Mouse (Mus musculus) megakaryocyte, embryonic 14.5 days (primary cell): ENCODE data around the gene Psmb2. TPM values are rescaled to one million over a fixed set of nuclear protein-coding genes. Genes with fewer than 3 reads are reported as not detected.

Experiments used
- H3K27me3 ChIP-seq: replicated peaks from 2 replicates; pipeline ENCODE3; 2012; ENCODE audit warnings: inconsistent platforms
- H3K36me3 ChIP-seq: replicated peaks from 2 replicates; pipeline ENCODE3; 2012; ENCODE audit warnings: low read length, inconsistent platforms, mixed read lengths
- H3K4me1 ChIP-seq: 2 replicates; pipeline ENCODE4 v1.6.1; 2012; ENCODE audit warnings: inconsistent platforms
- H3K4me3 ChIP-seq: replicated peaks from 2 replicates; pipeline ENCODE3; 2012; ENCODE audit warnings: moderate library complexity, mild to moderate bottlenecking, inconsistent platforms
- H3K9me3 ChIP-seq: 2 replicates; pipeline ENCODE4 v1.6.1; 2012; ENCODE audit warnings: inconsistent platforms
- FLI1 ChIP-seq: IDR thresholded peaks from 2 replicates; pipeline ENCODE4 v1.6.1; 2012; ENCODE audit warnings: low read length, inconsistent platforms, mixed read lengths
- GATA1 ChIP-seq: IDR thresholded peaks from 3 replicates; pipeline ENCODE4 v1.6.1; 2012; ENCODE audit warnings: mixed read lengths, low read length, inconsistent platforms, borderline replicate concordance
- polyA plus RNA-seq: library from polyadenylated mRNA; stranded (reverse); fragments of >175 nt; gene quantifications from 2 replicates; pipeline ENCODE4 v1.2.3, GENCODE M21; 2012; ENCODE audit warnings: low replicate concordance; ENCODE audit not compliant: insufficient read depth

Gene Psmb2
- polyA plus RNA-seq, 1 experiment: 113 TPM

DNA sequence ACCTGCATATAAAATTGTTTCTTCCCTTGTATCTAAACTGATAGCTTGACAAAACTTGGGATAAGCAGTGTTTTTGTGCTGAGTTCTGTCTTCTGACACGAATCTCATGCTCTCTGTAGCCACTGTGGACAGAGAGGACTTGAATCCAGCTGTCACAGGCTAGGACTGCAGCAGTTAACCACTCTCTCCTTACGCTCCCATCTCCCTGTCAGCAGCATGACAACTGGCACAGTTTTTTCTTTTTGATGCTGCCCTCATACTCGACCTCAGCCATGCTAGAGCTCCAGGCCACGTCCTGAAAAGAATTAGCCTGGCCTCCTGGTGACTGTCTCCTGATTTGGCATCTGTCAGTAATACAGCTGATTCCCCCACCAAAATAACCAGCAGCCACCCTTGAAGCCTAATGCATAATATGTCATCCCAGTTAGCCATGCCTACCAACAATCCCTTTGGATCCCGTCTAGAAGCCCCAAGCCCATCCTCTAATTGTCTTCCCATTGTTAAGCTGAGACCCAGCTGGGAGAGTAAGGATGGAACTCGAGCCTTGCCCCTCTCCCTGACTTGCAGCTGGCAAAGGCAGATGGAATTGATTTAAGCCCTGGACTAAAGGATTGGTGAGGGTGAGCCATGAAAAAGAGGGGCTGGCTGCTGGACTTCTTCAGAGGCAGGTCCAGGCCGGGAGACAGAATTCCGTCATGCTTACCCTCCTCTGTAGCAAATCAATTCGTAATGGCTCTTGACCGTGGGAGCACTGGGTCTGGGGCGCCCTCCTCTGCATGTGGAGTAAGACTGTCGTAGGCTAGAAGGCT lies 29.4 kb downstream of the Psmb2 start:
- TF ChIP-seq GATA1 (no peak), FLI1 (no peak)
- H3K4me3 ChIP-seq: no peak overlapping the region

DNA sequence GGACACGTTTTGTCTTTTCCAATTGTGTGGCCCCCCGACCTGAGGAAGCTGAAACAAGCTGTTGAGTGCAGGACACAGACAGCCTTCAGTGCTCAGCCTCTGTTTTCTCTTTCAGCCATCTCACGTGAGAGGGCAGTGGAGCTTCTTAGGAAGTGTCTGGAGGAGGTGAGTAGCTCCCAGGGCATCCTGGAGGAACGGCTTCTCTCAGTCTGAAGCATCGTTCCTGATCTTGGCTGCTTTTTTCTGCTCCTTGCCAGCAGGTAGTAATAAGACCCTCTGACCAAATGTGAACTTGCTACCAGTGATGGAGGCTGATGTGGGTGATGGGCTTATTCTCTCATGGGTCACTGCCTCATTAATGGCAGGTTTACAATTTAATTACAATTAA lies 30.0 kb downstream of the Psmb2 start:
- H3K4me1 ChIP-seq: no peaks in the 10 kb centered on the region
- H3K36me3 ChIP-seq: peaks cover 99% of the 10 kb centered on the region
- no peak overlapping the region for H3K4me3 ChIP-seq
- H3K27me3 ChIP-seq: no peaks in the 10 kb centered on the region
- TF ChIP-seq GATA1 (no peak), FLI1 (no peak)
- no peaks in the 10 kb centered on the region for H3K9me3 ChIP-seq

More for the DNA sequence above, 29.4 kb downstream of the Psmb2 start:
- H3K9me3 ChIP-seq: no peaks in the 10 kb centered on the region
- H3K27me3 ChIP-seq: no peaks in the 10 kb centered on the region
- peaks cover 99% of the 10 kb centered on the region for H3K36me3 ChIP-seq
- no peaks in the 10 kb centered on the region for H3K4me1 ChIP-seq

DNA sequence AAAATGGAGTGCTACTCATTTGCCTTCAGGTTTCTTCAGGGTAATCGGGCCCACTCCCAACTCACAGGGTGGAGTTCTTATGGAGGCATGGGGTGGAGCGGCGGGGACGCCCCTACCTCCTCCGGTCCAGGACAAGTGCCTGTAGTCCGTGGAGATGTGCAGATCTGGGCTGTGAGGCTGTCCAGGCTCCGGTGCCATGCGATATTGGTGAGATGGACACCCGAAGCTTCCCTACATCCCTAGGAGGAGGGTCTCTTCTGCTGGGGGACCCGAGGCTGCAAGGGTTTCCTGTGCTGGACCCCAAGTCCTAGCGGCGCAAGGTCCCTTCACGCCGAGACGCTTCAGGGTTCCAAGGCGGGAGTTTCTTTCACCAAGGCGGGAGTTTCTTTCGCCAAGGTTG lies 54.7 kb downstream of the Psmb2 start:
- H3K9me3 ChIP-seq: no peaks in the 10 kb centered on the region
- H3K4me3 ChIP-seq: peak overlapping the region; percentile 35
- TF ChIP-seq FLI1 (no peak), GATA1 (no peak)
- peaks cover 85% of the 10 kb centered on the region for H3K27me3 ChIP-seq
- H3K4me1 ChIP-seq: peaks cover 43% of the 10 kb centered on the region
- no peaks in the 10 kb centered on the region for H3K36me3 ChIP-seq

DNA sequence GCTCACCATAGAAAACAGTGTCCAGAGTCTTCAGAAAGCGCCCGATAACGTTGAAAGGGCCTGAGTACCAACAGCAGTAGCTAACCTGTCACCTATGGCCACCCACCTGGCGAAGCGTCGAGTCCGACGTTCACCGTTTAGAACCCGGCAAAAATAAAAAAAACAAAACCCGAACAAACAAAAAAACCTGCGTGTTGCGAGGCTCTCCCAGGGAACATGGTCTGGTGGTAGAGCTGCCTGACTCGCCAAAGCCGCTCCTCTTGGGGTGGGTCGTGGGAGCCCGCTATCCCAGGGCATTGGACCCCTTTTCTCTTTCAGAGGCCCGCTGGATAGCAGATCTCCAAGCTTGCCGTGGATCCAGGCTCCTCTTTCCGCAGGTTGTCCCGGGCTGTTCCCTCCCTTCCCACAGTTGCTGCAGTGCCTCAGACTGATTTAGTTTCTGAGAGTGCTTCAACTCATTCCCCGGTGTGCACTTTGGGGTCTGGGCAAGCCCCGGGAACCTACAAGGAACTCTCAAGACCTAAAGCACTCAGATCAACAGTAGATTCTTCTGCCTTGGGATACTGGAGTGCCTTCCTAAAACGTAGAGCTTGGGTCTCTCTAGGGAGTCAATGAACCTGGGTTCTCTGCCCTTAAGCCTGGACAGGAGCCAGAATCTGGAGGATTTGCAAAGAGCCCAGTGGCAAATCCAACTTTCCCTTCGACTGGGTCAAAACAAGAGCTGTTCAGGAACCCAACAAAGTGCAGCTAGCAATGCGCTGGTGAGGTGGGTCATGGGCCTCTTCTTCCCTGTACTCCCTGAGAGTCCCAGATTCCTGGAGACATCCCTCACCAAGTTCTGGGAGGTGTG lies 55.3 kb downstream of the Psmb2 start:
- Histone ChIP-seq H3K9me3 (no peaks in the 10 kb centered on the region), H3K36me3 (no peaks in the 10 kb centered on the region), H3K4me3 (no peak overlapping the region), H3K27me3 (peaks cover 87% of the 10 kb centered on the region), H3K4me1 (peaks cover 43% of the 10 kb centered on the region)
- TF ChIP-seq GATA1 (no peak), FLI1 (no peak)

DNA sequence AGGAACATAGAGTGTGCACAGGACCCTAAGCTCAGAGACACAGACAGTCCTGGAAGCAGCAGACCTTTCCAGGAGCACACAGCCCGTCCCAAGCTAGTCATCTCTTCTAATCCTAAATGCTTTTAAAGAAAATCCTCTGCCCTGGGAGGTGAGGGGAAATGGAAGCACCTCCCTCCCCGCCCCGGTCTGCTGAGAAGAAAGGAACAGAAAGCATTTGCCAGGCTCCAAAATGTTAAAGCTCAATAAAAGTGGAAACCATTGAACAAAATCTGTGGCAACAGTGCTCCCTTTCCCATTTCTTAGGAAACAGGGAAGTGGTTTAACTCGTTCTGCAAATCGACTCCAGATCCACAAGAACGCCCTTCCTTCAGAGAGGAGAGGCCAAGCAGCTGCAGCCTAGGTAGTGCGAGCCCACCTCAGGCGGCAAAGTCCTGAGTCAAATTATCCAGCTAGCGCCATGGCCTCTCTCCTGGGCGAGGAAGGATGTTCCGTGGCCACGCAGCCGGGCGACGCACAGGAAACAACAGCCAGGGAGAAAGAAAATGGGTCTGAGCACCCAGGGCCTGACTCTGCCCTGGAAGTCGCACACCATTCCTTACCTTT lies 56.7 kb downstream of the Psmb2 start:
- no peaks in the 10 kb centered on the region for H3K36me3 ChIP-seq
- H3K4me1 ChIP-seq: peaks cover 41% of the 10 kb centered on the region
- H3K27me3 ChIP-seq: peaks cover 97% of the 10 kb centered on the region
- TF ChIP-seq GATA1 (no peak), FLI1 (no peak)
- peaks cover 7% of the 10 kb centered on the region for H3K9me3 ChIP-seq
- peak overlapping the region; percentile 77 for H3K4me3 ChIP-seq

DNA sequence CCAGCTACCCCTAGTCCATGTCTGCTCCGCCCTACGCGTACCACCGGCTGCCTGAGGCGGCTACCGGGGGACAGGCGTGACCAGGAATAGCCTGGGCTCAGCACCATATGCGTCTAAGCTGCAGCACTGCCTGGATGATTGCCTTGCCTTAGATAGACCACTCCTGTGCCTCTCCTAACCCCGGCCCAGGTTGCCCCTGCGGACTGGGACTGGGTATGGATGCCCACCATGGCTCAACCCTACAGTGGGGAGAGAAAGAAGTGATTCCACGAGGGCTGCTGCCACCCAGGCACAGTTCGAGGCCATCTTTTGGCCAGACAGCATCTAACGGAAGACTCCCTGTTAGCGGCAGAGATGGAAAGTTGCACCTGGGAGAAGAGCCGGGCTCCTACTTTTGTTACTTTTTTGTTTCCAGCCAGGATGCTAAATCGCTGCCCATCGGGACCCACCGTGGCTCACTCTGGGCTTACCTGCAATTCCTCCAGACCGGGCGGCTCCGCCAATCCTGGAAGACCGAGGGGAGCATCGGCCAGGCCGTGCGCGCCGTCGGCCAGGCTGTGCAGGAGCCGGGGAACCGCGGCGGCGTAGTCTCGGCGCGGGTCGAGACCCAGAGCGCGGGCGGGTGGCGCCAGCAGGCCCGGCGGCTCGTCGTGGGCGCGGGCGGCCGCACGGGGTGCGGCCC lies 57.4 kb downstream of the Psmb2 start:
- Histone ChIP-seq H3K4me1 (peaks cover 41% of the 10 kb centered on the region), H3K4me3 (peak overlapping the region; percentile 90), H3K27me3 (peaks cover 97% of the 10 kb centered on the region), H3K9me3 (peaks cover 7% of the 10 kb centered on the region), H3K36me3 (no peaks in the 10 kb centered on the region)
- no peak for TF ChIP-seq GATA1
- no peak for TF ChIP-seq FLI1

DNA sequence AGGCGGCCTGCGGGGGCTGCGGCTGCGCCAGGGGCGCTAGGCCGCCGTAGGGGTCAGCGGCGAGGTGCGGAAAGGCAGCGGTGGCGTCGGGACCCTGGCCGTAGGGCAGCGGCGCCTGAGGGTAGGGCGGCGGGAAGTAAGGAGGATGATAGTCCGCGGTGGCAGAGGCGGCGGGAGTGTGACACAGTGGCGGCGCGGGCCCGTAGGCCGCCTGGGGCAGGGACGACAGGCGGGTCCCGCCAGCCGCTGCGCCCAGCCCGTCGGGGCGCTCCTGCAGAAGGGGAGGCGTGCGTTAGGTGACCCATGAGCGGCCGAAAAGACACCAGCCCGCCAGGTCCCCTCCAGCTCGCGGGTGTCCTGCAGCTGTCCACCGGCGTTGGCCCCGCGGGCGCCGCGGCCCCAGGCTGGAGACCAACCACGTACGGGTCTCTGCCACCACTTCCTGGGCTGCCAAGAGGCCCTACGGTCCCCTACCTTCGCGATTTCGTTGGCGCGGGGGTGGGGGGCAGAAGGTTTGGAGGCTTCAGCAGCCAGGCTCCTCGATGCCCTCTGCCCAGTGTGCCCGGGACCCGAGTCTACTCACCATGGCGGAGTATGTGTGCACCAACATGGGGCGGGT lies 58.1 kb downstream of the Psmb2 start:
- Histone ChIP-seq H3K4me3 (peak overlapping the region; percentile 90), H3K27me3 (peaks cover 93% of the 10 kb centered on the region), H3K9me3 (peaks cover 7% of the 10 kb centered on the region), H3K4me1 (peaks cover 41% of the 10 kb centered on the region), H3K36me3 (no peaks in the 10 kb centered on the region)
- TF ChIP-seq GATA1: no peak
- TF ChIP-seq FLI1: no peak

DNA sequence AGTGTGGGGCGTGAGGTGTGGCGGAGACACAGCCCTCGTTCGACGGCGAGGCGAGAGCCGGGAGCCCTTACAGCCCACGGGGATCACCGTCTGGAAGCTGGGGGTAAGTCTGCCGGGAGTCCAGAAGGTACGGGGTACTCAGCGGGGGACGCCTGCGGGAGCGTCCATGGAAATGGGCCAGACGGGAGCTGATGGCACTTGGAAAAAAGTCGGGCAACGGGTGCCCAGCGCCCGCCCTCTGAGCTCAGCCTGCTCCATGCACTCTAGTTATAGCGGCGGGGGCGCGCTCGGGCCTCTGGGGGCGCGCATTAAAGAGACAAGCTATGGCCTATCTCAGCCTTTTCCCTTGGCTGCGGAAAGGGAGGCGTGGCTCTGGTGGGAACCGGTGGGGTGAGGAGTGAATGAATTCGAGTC lies 58.6 kb downstream of the Psmb2 start, which contains the start of gene Tfap2e:
Tfap2e (minus strand) TSS at position 240 of the 414 bp plus-strand sequence.
- H3K4me3 ChIP-seq: peak within 1 kb of the TSS; percentile 90
- no peaks in the 10 kb centered on the region for H3K36me3 ChIP-seq
- peaks cover 43% of the 10 kb centered on the region for H3K4me1 ChIP-seq
- peaks cover 7% of the 10 kb centered on the region for H3K9me3 ChIP-seq
- peaks cover 88% of the 10 kb centered on the region for H3K27me3 ChIP-seq
- no peak for TF ChIP-seq GATA1
- no peak for TF ChIP-seq FLI1

DNA sequence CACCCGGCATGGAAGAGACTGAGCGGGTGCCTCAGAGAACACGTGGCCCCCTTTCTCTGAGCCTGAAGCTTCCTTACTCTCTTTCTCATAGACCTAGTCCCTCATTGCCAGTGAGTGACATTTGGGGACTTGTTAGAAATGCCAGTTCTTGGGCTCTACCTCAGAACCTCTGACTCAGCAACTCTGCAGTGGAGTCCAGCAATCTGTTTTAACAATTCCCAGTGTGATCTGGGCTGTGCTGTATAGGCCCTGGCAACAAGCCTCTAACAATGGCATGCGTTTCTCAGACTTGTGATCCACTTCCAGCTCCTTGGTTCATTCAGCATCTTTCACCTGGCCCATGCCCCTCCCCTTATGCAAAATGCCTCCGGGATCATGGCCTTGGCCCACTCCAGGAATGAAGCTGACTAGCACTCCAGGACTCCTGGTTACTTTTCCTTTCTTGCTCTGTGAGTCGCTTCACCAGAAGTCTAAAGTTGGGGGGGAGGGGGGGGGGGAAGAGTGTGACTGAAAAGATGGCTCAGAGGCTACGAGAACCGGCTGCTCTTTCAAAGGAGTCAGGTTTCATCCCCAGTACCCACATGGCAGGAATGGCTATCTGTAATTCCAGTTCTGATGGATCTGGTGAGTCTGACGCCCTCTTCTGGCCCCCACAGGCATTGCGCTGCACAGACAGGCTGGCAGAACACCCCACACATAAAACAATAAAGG lies 62.7 kb downstream of the Psmb2 start:
- peaks cover 34% of the 10 kb centered on the region for H3K4me1 ChIP-seq
- peaks cover 7% of the 10 kb centered on the region for H3K9me3 ChIP-seq
- H3K27me3 ChIP-seq: peaks cover 47% of the 10 kb centered on the region
- no peak overlapping the region for H3K4me3 ChIP-seq
- TF ChIP-seq FLI1 (no peak), GATA1 (no peak)
- H3K36me3 ChIP-seq: peaks cover 22% of the 10 kb centered on the region
